Mouse (Mus musculus) layer of hippocampus, adult 6 months (tissue): ENCODE measurements around the gene Dctn5. TPM values are rescaled to one million over a fixed set of nuclear protein-coding genes. Genes with fewer than 3 reads are reported as not detected.

Experiments used
- long read RNA-seq, 2 experiments: library from polyadenylated mRNA; unstranded; transcript quantifications; one replicate each; pipeline ENCODE4 v2.0.0; 2019 to 2020
- polyA plus RNA-seq: library from polyadenylated mRNA; unstranded; fragments of <200 nt; fragmentation: Nextera tagmentation; gene quantifications from 2 replicates; pipeline ENCODE4 v1.2.3, GENCODE M21; 2021

The Dctn5 gene
- 134 and 181 TPM in 2 replicates for polyA plus RNA-seq
- long read RNA-seq, experiment 1, transcript Dctn5-201 (6 exons, 1,532 nt): major isoform, 36 of 73 reads
- long read RNA-seq, experiment 1, partial matches to known transcripts: 1 of 73 reads
- long read RNA-seq, experiment 1, other reads (novel, unspliced or antisense): 36 of 73 reads
- long read RNA-seq, experiment 2, transcript Dctn5-201 (6 exons, 1,532 nt): major isoform, 282 of 336 reads
- long read RNA-seq, experiment 2, transcript Dctn5-202 (5 exons, 2,506 nt): minor isoform, 17 of 336 reads
- long read RNA-seq, experiment 2, partial matches to known transcripts: 4 of 336 reads
- long read RNA-seq, experiment 2, other reads (novel, unspliced or antisense): 33 of 336 reads

DNA sequence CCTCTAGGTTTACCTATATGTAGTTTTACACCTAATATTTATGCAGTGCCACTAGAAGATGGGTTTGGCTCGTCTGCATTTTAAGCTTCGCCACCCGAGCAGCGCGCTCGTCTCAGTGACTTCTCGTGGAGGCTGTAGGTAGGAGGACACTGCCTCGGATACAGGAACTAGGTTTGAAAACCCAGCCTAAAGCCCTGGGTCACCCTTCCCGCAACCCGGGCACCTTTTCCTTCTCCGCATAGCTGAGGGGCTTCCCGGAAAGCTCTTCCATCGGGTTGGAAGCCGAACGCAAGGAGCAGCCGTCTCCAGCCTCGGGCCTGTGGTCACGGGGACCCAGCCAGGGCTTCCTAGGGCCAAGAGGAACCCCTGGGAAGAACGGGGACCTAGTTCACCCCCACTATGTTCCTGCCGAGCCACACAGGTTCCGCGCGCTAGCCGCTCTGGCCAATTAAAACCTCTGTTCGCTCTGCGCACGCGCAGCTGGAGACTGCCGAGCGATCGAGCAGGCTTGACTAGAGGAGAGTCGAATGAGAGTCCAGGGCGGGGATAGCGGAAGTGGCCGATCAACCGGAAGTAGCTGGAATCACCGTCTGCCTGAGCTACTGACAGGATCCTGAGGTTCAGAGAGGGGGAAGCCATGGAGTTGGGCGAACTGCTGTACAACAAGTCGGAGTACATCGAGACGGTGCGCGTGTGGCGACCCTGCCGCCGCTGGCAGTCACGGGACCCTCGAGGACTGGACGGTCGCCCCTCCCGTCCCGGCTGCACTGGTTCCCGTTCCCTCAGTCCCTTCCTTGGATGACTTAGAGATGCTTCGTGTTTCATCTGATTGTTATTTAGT lies at the start of gene Dctn5, which contains the start of gene Palb2:
Dctn5 (plus strand) TSS at position 545 of the 841 bp plus-strand sequence.
Palb2 (minus strand) TSS at position 489 of the 841 bp plus-strand sequence.

DNA sequence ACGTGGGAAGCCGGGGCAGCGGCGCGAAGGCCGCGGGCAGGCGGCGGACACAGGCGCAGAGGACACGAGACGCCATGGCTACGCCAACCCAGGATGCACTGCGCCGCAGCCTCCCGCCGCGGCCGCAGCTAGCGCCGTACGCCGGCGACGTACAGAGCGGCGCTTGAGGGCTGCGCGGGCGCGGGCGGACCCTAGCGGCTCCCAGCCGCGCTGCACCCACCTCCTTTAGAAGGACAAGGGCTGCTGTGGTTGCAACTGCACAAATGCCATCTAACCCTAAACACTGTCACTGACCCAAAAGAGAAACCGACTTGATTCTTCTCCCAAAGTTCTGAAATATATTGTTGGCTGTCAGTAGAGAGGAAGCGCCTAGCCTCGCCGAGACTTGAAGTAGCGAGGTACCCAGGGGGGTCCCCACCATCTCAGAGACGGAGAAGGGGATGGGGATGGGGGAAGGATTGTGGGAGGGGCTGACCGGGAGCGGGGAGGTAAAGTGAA lies 31.0 kb upstream of the Dctn5 start, which contains the start of gene Ndufab1:
Ndufab1 (minus strand) TSS at position 140 of the 498 bp plus-strand sequence.

DNA sequence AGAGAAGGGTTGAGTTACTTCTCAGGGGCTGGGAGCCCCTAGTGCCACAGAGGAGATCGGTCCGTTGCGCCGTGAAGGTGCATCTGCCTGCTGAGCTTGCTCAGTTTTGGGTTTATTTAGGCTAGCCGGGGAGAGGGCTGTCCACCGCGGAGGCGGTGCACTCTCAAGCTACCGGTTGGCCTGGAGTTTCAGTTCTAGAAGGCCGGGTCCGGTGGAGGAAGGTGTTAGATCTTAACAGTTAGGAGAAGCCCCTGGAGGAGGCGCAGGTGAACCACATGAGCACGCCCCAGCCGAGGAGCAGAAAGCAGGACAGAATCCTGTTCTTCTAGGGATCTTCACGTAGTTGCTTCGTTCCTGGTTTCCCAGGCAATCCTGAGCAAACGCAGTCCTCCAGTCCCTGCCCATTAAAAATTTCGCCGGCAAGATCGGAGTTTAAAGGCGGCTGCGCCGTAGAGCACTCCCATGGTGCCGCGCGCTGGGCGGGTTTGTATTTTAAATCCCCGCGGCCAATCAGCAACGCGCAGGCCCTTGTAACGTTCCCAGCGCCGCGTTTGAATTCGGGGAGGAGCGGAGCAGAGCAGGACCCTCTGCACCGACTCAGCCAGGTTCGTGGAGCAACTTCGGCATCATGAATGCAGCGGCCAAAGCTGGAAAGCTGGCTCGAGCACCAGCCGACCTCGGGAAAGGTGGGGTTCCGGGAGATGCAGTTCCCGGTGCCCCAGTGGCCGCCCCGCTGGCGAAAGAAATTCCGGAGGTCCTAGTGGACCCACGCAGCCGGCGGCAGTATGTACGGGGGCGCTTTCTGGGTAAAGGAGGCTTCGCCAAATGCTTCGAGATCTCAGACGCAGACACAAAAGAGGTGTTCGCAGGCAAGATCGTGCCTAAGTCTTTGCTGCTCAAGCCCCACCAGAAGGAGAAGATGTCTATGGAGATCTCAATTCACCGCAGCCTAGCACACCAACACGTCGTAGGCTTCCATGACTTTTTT lies 26.4 kb downstream of the Dctn5 start, which contains the start of gene Plk1:
Plk1 (plus strand) TSS at position 525 of the 988 bp plus-strand sequence.

DNA sequence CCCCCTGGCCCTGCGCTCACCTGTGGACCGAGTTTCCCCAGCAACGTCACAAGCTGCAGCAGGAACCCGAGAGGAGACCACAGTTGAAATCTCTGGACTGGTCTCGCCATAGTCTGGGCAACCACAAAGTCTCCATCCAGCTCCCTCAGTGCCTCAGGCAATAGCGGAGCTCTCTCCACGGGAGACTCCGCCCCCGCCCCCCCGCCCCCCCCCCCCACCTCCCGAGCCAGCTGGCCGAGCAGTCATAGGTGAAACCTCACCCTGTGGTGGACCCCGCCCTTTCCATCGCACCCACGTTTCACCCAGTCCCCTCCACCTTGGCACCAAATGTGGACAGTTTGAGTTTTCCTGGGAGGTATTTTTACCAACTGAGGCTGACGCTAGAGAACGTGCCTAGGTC lies 53.2 kb downstream of the Dctn5 start, which contains the start of gene Ern2:
Ern2 (minus strand) TSS at position 165 of the 400 bp plus-strand sequence.

Other genes with a start within 250 kb of the Dctn5 start
- gene Cog7, start 151.3 kb upstream of the Dctn5 start, polyA plus RNA-seq: 34.2 and 36.4 TPM in 2 replicates
- 16.3 and 19.1 TPM in 2 replicates for gene Gga2, start 111.8 kb upstream of the Dctn5 start, polyA plus RNA-seq
- 22.2 and 23.9 TPM in 2 replicates for gene Ubfd1, start 65.9 kb upstream of the Dctn5 start, polyA plus RNA-seq
- gene Ears2, start 65.8 kb upstream of the Dctn5 start, polyA plus RNA-seq: 6.9 and 7.5 TPM in 2 replicates
- gene Ndufab1, start 31.2 kb upstream of the Dctn5 start, polyA plus RNA-seq: 1,091 and 1,093 TPM in 2 replicates
- gene Palb2, start 56 bp upstream of the Dctn5 start, polyA plus RNA-seq: 0.40 and 0.46 TPM in 2 replicates
- 0.16 and 0.38 TPM in 2 replicates for gene Plk1, start 26.4 kb downstream of the Dctn5 start, polyA plus RNA-seq
- 0.06 TPM in 1 of 2 replicates, not detected in the other for gene Ern2, start 53.2 kb downstream of the Dctn5 start, polyA plus RNA-seq
- 0.36 and 0.38 TPM in 2 replicates for gene Chp2, start 86.5 kb downstream of the Dctn5 start, polyA plus RNA-seq
- gene Prkcb, start 155.7 kb downstream of the Dctn5 start, polyA plus RNA-seq: 143 and 148 TPM in 2 replicates